Mouse (Mus musculus) lung, postnatal 0 days (tissue): ENCODE results near the gene Olfr726. TPM values are rescaled to one million over a fixed set of nuclear protein-coding genes. Genes with fewer than 3 reads are reported as not detected.

ENCODE experiments used
- ATAC-seq: fragments of 200-750 bp; cut with Nextera tagmentation; 2 replicates; pipeline ENCODE4 v1.8.0; 2017; ENCODE audit warnings: moderate library complexity
- DNase-seq: peaks from one replicate; pipeline ENCODE4 v3.0.0-alpha.2; 2016; ENCODE audit warnings: low spot score
- H3K27ac ChIP-seq: fragments of 300-500 bp; sonication (generic); 2 replicates; pipeline ENCODE4 v1.5.1; 2014; ENCODE audit warnings: antibody characterized with exemption, mild to moderate bottlenecking, low read length, mixed read lengths
- H3K27me3 ChIP-seq: fragments of 300-500 bp; sonication (generic); replicated peaks from 2 replicates; pipeline ENCODE4 v1.6.1; 2014; ENCODE audit warnings: low read length, mixed read lengths; ENCODE audit not compliant: insufficient read depth
- H3K36me3 ChIP-seq: fragments of 300-500 bp; sonication (generic); 2 replicates; pipeline ENCODE4 v1.6.1; 2014; ENCODE audit warnings: low read length, mixed read lengths; ENCODE audit not compliant: insufficient read depth
- H3K4me1 ChIP-seq: fragments of 300-500 bp; sonication (generic); 2 replicates; pipeline ENCODE4 v1.6.1; 2014; ENCODE audit warnings: antibody characterized with exemption, low read depth, low read length, mixed read lengths; ENCODE audit not compliant: insufficient read depth
- H3K4me2 ChIP-seq: fragments of 300-500 bp; sonication (generic); replicated peaks from 2 replicates; pipeline ENCODE4 v1.6.1; 2014; ENCODE audit warnings: low read depth, mild to moderate bottlenecking, low read length, moderate library complexity, mixed read lengths
- H3K4me3 ChIP-seq: fragments of 300-500 bp; sonication (generic); 2 replicates; pipeline ENCODE4 v1.5.1; 2014; ENCODE audit warnings: low read depth, low read length
- H3K9ac ChIP-seq: fragments of 300-500 bp; sonication (generic); replicated peaks from 2 replicates; pipeline ENCODE4 v1.6.1; 2014; ENCODE audit warnings: low read depth, mild to moderate bottlenecking
- H3K9me3 ChIP-seq: fragments of 300-500 bp; sonication (generic); 2 replicates; pipeline ENCODE4 v1.6.1; 2016; ENCODE audit warnings: low read length, mixed read lengths
- CTCF ChIP-seq: IDR thresholded peaks from 2 replicates; pipeline ENCODE4 v1.5.1; 2016; ENCODE audit warnings: antibody characterized with exemption, mild to moderate bottlenecking
- EP300 ChIP-seq: IDR thresholded peaks from 2 replicates; pipeline ENCODE4 v1.6.1; 2016; ENCODE audit warnings: antibody characterized with exemption, mild to moderate bottlenecking, control low read depth
- WGBS: fragments of 180-500 bp; shearing (Covaris S2); extraction: QIAGEN DNeasy Blood & Tissue Kit; methylation state at CpG from one replicate; pipeline ENCODE4 v1.1.7; 2014; 5-methylcytosine and 5-hydroxymethylcytosine counted together
- polyA plus RNA-seq: library from polyadenylated mRNA; unstranded; fragments of >200 nt; fragmentation: Nextera tagmentation; extraction: Ambion mirVana; gene quantifications from 2 replicates; pipeline ENCODE4 v1.2.1, GENCODE M21; 2015

Olfr726 gene
- polyA plus RNA-seq = not detected in 2 replicates

DNA sequence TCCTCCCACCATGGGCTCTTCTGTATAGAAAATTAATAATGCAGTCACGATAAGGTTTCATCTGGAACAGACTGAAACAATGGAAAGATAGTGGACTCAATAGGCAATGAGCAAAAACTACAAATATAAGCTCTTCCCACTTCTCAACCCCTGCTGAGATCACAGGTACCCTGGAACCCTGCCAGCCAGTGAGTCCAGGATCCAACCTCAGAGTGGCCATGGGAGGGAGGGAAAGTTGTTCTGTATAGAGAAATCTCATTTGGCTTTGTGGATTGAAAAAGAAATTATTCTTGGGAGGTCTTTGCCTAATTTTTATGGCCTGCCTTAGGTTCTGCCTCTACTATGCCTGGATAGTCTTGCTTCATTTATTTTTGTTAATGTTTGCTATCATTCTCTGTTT, at the start of gene Olfr726:
Gene Olfr726 (minus strand): TSS at position 101 of the 400 bp plus-strand sequence.
- WGBS = 49% methylated on average over 1 of the region's 1 CpGs
- no peak for ATAC-seq

DNA sequence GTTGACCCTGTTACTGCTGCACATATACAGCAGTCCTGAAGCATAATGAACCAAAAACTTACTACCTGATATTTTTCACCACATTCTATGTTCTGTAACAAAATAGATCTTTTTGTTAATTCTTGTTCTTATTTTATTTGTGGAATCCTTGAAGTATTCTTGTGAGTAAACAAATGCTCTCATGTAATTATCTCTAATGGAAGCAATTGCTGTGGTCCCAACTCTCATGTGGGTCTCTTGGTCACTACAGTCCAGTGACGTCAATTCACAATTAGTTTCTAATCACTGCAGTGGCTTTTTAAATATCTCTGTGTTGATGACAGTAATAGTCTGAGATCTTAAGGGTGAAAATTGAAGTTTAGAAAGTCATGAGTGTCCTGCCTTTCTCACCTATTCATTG, 32.1 kb upstream of the Olfr726 start, which contains the start of gene Olfr727:
Gene Olfr727 (plus strand): TSS at position 301 of the 400 bp plus-strand sequence.
- Histone ChIP-seq H3K27me3 (no peaks in the 10 kb centered on the region), H3K4me3 (no peak within 1 kb of the TSS), H3K9ac (no peak within 1 kb of the TSS), H3K4me1 (no peaks in the 10 kb centered on the region), H3K9me3 (no peaks in the 10 kb centered on the region), H3K4me2 (no peak within 1 kb of the TSS), H3K36me3 (no peaks in the 10 kb centered on the region), H3K27ac (no peak within 1 kb of the TSS)
- ATAC-seq = no peak
- no peak for DNase-seq
- WGBS = 86% methylated on average over 1 of the region's 1 CpGs
- no peak for TF ChIP-seq EP300
- no peak for TF ChIP-seq CTCF

More for the DNA sequence above, at the start of gene Olfr726:
- TF ChIP-seq EP300 (no peak), CTCF (no peak)
- Histone ChIP-seq H3K27me3 (no peaks in the 10 kb centered on the region), H3K36me3 (no peaks in the 10 kb centered on the region), H3K9ac (no peak within 1 kb of the TSS), H3K4me1 (no peaks in the 10 kb centered on the region), H3K4me2 (no peak within 1 kb of the TSS), H3K9me3 (no peaks in the 10 kb centered on the region), H3K27ac (no peak within 1 kb of the TSS), H3K4me3 (no peak within 1 kb of the TSS)
- DNase-seq = no peak

DNA sequence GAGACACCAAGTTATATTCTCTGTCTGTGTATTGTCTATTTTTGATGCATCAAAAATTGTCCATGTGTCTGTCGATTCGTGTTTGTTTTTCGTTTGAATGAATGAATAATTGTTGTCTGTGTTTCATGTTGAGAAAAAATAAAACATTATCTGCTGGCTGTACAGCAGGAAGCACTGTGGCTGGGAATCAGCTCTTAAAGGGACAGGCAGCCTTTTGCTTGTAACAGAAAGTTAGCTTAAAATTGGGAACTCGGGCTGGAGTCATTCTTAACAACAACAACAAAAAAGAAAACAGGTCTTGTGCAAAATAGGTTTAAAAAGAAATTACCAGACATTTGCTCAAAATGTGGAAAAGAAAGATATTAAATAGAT, 28.0 kb downstream of the Olfr726 start:
- H3K4me3 ChIP-seq = peak overlapping the region; percentile 56
- DNase-seq (no peak), ATAC-seq (peak; percentile 43; the same call in 1 of the 2 replicates)
- no peaks in the 10 kb centered on the region for H3K27me3 ChIP-seq
- no peak overlapping the region for H3K27ac ChIP-seq
- WGBS = under 1% methylated on average over 4 of the region's 4 CpGs
- H3K9me3 ChIP-seq = no peaks in the 10 kb centered on the region
- no peak for TF ChIP-seq EP300
- TF ChIP-seq CTCF = no peak
- no peaks in the 10 kb centered on the region; the same call in 1 of the 2 replicates for H3K4me1 ChIP-seq
- no peaks in the 10 kb centered on the region for H3K36me3 ChIP-seq
- no peak overlapping the region for H3K9ac ChIP-seq
- H3K4me2 ChIP-seq = peak overlapping the region; percentile 96

DNA sequence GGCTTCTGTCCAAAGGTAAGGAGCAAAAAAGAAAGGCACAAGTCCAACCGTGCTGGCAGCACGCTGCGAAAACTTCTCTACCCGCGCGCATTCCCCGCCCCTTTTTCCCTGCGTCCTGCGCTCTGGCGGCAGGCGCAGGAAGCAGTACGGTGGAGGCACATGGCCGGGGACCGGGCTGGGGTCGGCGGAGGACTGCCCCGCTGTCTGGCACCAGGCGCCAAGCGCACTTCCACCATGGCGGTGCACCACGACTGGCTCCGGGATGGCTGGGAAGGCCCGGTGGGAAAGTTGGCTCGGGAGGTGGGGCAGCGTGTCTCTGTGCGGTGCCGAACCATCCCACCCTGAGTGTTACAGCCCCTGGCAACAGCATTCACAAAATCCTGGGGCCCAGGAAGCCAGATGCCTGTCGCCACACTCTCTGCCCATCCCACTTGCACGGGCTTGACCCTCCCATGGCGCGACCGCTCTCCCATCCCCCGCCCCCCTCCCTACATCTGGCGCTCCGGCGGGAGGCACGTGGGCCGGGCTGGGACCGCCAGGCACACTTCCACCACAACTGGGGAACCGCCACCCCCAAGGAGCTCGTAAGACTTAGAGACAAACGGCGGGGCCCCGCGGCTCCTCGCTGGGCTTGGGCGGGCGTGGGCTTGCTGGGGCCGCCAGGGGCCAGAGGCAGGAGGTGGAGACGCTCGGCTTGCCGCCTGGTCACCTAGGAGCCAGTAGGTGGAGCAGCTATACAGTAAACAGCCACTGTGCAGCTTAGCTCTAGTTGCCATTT, 28.6 kb downstream of the Olfr726 start:
- H3K36me3 ChIP-seq = no peaks in the 10 kb centered on the region
- no peaks in the 10 kb centered on the region for H3K27me3 ChIP-seq
- H3K27ac ChIP-seq = no peak overlapping the region
- ATAC-seq = peak; percentile 87
- peak overlapping the region; percentile 56 for H3K4me3 ChIP-seq
- TF ChIP-seq CTCF (peak; percentile 66), EP300 (no peak)
- 1% methylated on average over 47 of the region's 52 CpGs for WGBS
- H3K9ac ChIP-seq = no peak overlapping the region
- no peaks in the 10 kb centered on the region for H3K9me3 ChIP-seq
- peak; percentile 68 for DNase-seq
- H3K4me2 ChIP-seq = peak overlapping the region; percentile 96
- H3K4me1 ChIP-seq = no peaks in the 10 kb centered on the region; the same call in 1 of the 2 replicates

DNA sequence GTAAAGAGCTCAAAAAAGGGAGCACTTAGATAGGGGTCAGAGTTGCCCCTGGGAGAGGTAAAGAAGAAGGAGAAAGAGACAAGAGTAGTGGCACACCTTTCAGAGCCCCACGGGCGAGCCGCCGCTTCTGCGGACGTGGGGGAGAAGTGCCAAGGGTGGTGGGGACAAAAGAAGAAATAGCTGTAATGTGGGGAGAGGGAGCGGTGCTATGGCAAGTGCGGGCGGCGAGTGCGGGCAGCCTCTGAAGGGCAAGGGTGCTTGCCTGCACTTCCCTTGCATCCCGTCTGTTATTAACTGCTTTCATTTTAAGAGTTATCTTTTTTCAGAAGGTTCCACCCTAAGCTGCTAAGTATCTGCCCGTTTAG, 29.2 kb downstream of the Olfr726 start:
- DNase-seq (no peak), ATAC-seq (0 out of 2 replicates have a peak, but pooled peaks have one; percentile 4)
- H3K4me3 ChIP-seq = peak overlapping the region; percentile 56
- no peaks in the 10 kb centered on the region for H3K9me3 ChIP-seq
- H3K4me2 ChIP-seq = peak overlapping the region; percentile 96
- H3K36me3 ChIP-seq = no peaks in the 10 kb centered on the region
- TF ChIP-seq CTCF (no peak), EP300 (no peak)
- H3K27ac ChIP-seq = no peak overlapping the region
- no peaks in the 10 kb centered on the region for H3K27me3 ChIP-seq
- no peak overlapping the region for H3K9ac ChIP-seq
- WGBS = under 1% methylated on average over 13 of the region's 13 CpGs
- H3K4me1 ChIP-seq = no peaks in the 10 kb centered on the region; the same call in 1 of the 2 replicates

DNA sequence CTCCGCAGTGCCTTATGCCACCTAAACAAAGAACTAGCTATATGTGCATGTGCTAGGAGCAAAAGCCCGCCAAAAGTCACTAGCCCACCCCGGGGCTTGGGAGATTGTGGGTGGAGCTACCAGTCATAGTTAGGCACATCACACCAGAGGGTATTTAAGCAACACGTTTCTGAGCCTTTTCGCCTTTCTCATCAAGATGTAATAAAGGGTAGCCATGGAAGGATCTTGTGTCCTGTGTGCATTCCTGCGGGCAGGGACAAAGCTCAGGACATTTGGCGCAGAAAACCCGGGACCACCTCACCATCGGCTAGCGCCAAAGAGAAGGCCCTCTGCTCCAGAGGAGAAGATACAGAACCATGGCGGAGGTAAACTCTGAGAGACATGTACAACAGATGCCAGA, 29.6 kb downstream of the Olfr726 start:
- Histone ChIP-seq H3K27ac (no peak overlapping the region), H3K4me2 (peak overlapping the region; percentile 96), H3K4me3 (peak overlapping the region; percentile 56; the same call in 1 of the 2 replicates), H3K9me3 (no peaks in the 10 kb centered on the region), H3K9ac (no peak overlapping the region), H3K36me3 (no peaks in the 10 kb centered on the region), H3K27me3 (no peaks in the 10 kb centered on the region), H3K4me1 (no peaks in the 10 kb centered on the region; the same call in 1 of the 2 replicates)
- DNase-seq (no peak), ATAC-seq (no peak)
- TF ChIP-seq CTCF = no peak
- TF ChIP-seq EP300 = no peak
- WGBS = 21% methylated on average over 11 of the region's 11 CpGs
